Mouse (Mus musculus) erythroblast, embryonic 14.5 days (primary cell): ENCODE measurements around the gene Casp6.

Experiments
- GATA1 ChIP-seq: IDR thresholded peaks from 2 replicates; pipeline ENCODE4 v1.6.1; 2012; ENCODE audit warnings: low read length, inconsistent platforms, mixed read lengths
- TAL1 ChIP-seq: IDR thresholded peaks from 3 replicates; pipeline ENCODE4 v1.6.1; 2012; ENCODE audit warnings: low read length, inconsistent platforms, mixed read lengths

- TF ChIP-seq GATA1: no peak
- no peak for TF ChIP-seq TAL1
Measured at GRCm38 (mm10) chr3:129892003-129892402, 9.2 kb upstream of the Casp6 start.
